Mouse (Mus musculus): ENCODE results near the gene Irx4.

The Irx4 gene

DNA sequence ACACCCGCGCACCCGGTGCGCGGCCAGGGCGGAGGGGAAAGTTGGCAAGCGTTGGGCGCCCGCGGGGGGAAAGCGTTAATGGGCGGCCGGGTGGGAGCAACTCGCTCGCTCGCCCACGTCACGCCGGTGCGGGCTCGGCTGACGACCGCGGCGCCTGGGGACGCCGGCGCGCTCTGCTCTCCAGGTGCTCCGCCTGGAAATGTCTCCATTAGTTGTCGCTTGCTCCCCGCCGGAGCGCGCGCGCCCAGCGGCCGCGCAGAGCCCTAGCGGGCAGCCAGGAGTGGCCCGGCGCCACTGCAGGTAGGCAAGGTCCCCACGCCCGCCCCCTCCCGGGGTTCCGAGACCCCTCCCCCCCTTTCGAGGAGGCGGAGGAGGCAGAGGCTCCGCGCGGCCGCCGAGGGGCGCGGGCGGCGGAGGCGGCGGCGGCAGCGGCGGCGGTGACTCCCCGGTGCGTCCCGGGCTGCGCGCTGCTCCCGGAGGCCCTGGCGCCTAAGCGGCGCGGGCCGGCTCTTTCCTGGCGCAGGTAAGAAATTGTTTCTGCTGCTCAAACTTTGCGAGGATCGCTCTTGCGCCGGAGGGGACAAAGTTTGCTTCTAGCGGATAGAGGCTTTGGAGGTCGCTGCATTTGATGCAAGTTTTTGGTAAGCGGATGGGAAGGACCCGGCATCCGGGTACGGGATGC lies at the start of gene Irx4:
Gene Irx4 (plus strand): TSS at position 126 of the 682 bp plus-strand sequence.
- no peak for DNase-seq (ENCODE audit: extremely low read depth, low read depth)

DNA sequence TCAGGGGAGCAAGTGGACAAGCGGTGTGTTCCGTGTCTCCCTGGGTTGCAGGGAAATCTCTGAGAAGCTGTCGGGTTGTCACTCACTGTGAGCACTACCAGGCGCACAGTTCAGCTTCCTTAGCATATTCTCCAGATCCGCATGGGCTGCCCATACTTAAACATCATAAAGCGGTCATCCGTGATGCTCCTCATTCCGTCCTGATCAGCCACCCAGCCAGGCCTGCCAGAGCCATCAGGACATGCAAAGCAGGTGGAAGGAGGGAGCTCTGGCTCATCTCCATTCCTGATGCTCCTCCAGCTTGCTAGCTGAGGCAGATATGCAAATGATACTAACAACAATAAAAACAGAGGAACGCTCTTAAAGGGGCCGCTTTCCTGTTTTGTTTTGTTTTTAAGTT lies 46.0 kb upstream of the Irx4 start:
- DNase-seq (ENCODE audit: extremely low read depth, low read depth): no peak

DNA sequence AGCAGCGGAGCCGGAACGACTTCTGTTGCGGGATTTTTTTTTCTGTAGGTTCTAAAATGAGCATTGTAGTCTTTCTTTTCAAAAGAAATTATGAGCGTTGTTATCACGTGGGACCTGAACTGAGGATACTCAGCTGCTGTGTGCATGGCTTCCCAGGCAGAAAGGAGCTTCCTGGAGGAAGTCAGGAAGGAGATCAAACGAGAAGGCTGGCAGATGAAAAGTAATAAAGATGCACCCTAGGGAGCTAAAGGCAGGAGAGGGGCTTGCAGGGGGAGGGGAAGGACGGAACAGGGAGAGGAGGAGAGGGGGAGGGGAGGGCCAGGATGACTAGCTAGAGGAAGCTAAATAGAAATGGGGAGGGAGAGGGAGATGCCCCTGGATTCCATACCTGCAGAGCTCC lies 23.8 kb upstream of the Irx4 start:
- DNase-seq (ENCODE audit: extremely low read depth, low read depth): no peak

DNA sequence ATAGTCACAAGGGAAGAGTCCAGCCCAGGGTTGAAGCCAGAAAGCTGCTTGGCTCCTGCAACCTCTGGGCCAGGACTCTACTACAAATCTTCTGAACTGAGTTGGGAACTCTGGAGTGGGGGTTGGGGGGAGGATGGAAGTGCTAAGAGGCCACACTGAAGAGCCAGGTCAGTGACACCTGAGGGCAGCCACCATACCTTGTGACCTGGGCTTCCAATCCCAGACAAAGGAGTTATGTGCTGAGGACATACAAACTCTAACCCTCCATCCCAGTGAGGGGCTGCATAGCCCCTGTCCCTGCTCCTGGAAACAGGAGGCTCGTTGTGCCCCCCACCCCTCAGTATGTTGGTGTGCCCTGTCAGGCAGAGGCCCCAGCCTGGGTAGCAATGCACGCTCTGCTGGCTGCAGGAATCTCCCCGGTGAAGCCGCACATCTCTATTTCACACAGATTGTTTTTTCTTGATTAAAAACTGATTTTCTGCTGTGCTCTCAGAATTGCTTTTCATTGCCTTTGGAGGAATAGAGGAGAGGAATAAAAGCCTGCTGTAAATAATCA lies 21.0 kb upstream of the Irx4 start:
- DNase-seq (ENCODE audit: extremely low read depth, low read depth): no peak

DNA sequence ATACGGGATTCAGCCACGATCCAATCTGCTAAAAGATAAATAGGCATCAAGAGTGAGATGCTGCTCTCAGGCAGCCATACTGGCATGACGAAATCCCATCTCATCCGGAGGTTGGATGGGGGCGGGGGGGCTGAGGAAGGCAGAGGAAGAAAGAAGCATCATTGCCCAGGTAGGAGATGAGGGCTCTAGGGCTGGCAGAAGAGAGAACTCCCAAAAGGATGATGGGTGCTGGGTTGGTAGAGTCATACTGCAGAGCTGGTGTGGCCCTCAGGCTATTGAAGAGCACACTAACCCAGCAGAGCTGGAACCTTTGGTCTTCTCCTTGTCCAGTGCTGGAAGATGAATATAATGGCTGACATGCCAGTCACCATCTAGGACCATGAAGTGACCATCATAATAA lies 17.7 kb upstream of the Irx4 start:
- DNase-seq (ENCODE audit: extremely low read depth, low read depth): no peak

DNA sequence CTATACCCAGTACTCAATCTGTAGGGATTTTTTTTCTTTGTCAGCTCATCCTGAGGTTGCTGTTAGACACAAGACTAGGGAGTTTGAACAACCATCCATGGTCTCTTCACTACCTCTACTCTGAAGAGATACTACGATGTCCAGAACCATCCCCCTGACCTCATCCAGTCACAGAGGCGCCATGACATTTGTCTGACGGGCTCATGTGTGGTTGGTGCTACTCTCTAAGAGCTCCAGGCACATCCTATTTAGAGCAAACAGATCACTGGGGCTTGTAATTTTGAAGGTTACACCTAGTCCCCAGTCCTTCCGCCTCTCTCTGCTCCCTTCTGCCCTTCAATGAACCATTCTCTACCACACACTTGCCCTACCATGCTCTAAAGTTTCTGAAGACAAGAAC lies 13.3 kb upstream of the Irx4 start:
- DNase-seq (ENCODE audit: extremely low read depth, low read depth): no peak

DNA sequence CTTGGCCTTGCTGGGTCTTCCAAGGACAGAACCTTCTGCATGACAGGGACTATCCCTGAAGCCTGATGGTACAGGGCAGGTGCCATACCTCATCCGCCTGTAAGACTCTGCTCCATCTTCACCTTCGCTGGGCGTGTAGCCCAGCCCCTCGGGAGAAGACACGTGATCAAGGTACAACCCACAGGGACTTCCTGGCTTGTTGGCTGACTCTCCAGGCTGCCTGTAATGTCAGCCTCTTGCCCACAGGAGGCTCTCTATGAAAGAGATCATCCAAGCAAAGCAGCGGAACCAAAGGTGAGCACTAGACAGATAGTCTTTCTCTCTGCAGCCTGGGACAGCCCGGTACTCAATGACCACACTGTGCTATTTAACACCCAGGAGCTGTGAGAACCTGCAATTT lies 9.1 kb upstream of the Irx4 start:
- DNase-seq (ENCODE audit: extremely low read depth, low read depth): no peak

DNA sequence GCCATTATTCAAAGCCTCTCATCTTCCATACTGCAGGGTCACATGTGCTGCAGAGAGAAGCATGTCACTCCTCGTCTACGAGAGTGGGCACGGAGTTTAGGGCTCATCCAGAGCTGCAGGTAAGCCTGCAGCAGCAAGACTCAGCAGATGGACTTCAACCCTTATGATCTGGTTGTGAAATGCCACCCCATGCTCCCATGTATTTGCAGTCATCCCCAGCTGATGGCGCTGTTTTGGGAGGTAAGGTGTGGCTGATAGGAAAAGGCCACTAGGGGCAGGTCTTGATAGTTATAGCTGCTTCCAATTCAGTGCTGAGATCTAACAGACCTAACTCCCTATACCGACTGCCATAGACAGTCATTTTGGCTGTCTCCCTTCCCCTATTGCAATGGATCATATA lies 8.3 kb upstream of the Irx4 start:
- DNase-seq (ENCODE audit: extremely low read depth, low read depth): no peak

DNA sequence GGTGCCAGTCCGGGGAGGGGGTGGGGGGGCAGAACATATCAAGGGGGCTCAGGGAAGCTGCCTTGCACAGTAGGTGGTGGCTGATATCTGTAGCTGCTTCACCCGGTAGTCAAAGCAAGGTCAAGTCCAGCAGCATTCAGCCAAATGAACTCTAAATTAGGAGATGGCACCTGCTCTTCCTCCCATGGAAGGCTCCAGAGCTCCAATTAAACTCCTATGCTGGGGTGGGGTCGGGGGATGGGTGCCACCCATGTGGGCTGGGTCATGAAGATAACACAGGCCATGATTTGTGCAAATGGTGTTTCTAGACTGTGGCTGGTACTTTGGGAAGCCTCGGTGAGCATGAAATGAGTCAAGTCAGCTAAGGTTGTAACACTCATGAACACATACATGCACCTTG lies 1.9 kb upstream of the Irx4 start:
- DNase-seq (ENCODE audit: extremely low read depth, low read depth): no peak

DNA sequence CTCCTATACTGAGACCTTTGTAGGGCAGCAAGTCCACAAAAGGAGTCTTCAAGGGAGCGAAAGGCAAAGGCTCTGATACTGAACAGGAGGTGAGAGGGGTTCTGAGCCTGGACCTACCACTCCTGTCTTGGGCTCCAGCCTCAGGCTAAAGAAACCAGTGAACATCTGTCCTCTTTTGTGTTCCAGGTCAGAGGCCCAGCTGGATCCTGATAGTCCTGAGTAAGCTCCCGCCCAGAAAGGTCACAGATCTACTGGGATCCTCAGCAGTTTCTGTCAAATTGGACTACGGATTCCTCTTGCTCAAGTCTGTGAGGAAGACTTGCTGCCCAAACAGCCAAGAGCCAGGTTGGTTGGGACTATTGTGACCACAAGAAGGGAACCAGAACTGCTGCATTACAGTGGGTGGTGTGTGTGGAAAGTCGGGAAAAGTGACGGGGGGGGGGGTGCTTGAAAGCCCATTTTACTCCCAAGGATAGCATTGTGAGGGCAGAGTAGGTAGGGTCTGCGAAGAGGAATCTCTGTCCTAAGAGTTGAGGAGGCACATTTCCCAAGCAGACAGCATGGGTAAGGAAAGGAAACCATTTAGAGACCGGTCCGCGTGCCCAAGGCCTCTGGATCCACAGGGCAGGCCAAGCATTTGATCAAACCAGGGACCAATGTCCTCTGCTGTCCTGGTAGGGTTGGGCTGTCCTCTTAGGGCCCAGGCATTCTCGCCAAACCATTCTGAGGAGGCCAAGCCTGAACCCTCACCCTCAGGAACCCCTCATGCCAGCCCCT lies 514 bp upstream of the Irx4 start:
- DNase-seq (ENCODE audit: extremely low read depth, low read depth): no peak

DNA sequence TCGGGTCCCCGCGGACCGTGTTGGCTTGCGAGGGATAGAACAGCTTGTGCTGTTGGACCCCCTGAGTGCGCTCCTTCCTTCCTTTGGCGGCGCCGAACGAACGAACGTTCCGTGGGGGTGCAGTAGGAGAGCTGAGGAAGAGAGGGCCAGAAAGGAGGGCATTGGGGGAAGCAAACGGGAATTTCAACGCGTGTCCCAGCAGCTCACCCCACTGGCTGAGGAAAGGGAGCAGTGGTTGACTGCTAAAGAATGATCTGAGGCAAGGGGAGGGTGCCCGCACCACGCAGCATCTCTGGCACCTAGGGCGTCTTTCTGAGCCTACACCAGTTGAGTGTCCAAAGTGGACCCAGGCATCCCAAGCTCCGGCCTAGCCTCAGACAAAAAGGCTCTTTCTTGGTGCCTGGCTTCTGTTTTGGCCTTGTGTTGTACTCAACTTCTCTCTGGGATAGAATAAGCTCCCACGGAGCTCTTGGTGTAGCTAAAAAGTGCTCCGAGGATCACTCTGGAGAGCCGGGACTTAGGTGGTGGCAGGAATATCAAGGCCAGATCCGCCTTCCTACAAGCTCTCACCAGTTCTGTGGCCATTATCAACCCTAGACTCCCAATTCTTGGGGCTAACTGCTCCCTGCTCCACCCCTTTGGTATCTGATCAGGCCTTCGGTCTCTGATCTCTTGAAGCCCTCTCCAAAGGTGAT lies 904 bp downstream of the Irx4 start:
- DNase-seq (ENCODE audit: extremely low read depth, low read depth): no peak

DNA sequence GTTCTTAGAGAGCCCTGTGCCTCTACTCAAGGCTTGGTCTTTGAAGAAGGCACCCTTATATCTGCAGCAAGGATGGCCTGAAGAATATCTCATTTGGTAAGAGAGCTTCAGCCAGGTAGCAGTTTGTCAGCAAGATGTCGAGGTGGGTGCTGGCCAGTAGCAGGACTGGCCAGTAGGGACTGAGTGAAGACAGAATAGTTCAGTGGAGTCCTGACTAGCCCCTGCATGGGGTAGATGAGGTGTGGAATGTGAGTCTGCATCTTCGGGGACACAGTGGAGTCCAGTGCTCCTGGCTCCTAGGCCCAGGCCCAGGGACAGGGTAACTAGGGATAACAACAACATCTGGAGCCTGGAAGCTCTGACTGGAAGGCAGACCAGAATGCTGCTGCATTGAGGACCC lies 1.6 kb downstream of the Irx4 start:
- no peak for DNase-seq (ENCODE audit: extremely low read depth, low read depth)

DNA sequence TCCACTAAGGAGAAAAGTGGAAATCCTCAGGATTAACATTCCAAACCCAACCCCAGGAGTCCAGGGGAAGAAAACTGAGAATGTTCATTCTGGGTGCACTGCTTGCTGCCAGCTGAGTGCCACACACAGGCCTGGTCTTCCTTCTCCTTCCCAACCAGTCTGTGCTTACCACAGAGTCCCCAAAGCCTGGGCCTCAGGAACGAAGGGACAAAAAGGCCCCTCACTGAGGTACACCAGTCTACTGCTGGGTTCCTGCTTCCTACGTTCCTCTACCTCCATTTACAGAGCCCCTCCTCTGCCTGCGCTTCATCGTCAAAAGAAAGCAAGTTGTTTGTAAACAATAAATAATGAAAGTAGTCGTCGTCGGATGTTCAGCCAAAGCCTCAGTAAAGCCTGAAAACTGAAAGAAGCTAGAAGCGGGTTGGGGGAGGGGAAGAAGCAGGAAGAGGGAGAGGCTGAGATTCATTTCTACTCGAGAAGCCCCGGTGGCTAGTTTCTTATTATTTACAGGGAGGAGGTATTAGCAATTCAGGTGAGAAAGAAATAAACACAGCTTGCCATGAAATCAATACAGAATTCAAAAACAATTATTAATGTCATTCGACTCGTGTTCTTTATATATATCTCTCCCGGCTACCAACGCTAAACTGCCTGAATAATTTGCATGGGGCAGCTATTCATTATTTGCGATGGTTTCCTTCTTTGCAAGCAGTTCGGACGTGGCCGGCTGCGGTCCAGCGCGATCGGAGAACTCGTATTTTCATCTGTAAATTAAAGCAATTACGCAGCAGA lies 2.3 kb downstream of the Irx4 start:
- no peak for DNase-seq (ENCODE audit: extremely low read depth, low read depth)

DNA sequence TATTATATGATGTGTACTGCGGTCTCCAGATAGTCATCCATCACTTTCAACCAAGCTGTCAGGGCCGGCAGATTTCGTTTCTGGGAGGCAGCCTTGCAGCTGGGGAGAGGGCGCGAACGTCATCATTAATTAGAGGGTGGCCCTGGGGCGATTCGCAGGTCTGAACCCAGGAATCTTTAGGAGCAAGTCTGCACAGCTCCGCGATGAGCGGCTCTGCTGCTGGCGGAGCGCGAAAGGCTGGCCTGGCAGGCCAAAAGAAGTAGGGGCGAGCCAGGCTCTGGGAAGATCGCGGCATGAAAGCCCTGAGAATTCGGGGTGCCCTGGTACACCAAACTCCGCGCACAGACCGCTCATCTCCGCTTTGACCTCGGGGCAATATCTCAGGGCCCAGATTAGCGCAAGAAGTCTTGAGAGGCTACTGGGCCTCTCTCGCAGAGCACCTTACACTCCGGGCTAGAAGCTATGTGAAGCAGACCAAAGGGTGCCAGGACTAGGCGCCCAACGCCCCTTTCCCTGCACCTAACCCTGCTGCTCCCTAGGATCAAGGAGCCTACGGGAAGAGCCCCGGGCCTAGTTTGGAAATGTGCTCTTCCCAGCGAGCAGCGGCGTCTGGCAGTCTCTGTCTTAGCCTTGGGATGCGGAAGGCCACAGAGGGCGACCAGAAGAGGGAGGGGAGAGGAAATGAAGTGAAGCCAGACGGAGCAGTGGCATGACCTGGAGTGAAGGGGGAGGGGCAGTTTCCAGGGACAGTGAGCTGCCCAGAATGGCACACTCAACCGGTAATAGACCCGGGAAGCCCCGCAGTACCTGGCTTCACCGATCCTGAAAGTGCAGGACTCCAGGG lies 3.1 kb downstream of the Irx4 start:
- no peak for DNase-seq (ENCODE audit: extremely low read depth, low read depth)

DNA sequence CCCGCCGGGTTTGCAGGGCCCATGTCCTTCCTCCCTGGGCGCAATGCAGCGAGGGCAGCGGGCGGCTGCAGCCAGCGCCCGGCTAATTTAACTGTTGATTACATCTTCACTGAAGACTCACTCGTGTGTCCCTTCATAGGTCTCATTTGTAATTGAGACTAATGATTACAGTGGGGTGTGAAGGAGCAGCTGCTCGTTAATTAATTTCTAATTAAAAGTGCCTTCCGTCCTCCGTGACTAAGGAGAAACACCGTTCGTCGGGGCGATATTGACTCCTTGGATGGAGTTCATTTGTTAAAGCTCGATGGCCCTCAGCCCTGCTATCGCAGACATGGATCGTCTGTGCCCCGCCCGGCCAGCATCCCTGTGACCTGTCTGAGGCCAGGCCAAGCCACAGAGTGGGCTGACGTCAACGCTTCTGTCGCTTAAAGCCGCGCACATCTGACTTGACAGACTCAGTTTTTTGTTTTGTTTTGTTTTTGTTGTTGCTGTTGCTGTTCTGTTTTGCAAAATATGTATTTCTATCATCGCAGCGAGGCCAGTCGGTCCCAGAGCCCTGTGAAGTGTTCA lies 4.0 kb downstream of the Irx4 start:
- no peak for DNase-seq (ENCODE audit: extremely low read depth, low read depth)

DNA sequence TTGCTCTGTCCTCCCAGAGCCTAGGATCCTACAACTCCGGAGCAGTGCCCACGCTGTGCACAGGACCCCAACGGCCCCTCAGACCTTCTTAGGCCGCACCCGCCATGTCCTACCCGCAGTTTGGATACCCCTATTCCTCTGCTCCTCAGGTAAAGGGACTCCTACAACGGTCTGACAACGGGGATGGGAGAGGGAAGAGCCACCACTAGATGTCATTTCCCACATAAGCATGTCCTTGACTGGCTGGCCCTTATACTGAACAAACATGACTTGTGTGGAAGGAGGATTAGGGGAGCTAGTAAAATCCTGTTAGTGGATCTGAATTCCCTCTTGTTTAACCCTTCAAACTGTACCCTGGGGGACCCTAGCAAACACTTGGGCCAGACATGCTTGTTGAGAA lies 4.6 kb downstream of the Irx4 start:
- no peak for DNase-seq (ENCODE audit: extremely low read depth, low read depth)

DNA sequence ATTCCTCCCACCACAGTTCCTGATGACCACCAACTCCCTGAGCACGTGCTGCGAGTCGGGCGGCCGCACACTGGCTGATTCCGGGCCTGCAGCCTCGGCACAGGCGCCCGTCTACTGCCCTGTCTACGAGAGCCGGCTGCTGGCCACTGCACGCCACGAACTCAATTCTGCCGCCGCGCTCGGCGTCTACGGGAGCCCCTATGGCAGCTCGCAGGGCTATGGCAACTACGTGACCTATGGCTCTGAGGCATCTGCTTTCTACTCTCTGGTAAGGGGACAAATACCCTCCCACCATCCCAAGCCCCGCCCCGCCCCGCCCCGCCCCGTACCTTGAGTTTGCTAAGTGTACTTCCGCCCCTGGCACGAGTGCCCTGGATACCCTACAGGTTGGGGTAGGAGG lies 5.2 kb downstream of the Irx4 start:
- no peak for DNase-seq (ENCODE audit: extremely low read depth, low read depth)

DNA sequence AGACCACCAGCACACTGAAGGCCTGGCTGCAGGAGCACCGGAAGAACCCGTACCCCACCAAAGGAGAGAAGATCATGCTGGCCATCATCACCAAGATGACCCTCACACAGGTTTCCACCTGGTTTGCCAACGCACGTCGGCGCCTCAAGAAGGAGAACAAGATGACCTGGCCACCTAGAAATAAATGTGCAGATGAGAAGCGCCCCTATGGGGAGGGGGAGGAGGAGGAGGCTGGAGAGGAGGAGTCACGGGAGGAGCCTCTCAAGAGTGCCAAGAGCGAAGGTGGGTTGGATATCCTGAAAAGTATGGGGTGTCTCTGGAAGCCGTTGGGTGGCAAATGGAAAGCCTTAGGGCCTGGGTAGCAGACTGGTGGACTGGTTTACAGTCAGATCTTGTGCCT lies 7.3 kb downstream of the Irx4 start:
- no peak for DNase-seq (ENCODE audit: extremely low read depth, low read depth)

DNA sequence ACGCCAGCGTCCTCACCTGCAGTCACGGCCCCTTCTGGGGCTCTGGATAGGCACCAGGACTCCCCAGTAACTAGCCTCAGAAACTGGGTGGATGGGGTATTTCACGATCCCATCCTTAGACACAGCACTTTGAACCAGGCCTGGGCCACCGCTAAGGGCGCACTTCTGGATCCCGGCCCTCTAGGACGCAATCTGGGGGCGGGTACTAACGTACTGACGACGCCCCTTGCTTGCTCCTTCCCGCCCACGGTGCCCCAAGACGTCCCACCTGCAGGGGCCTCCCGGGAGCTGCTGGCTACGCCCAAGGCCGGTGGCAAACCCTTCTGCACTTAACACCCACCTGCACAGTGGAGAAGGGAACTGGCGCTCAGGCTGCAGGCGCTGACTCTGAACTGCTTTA lies 8.4 kb downstream of the Irx4 start:
- no peak for DNase-seq (ENCODE audit: extremely low read depth, low read depth)

DNA sequence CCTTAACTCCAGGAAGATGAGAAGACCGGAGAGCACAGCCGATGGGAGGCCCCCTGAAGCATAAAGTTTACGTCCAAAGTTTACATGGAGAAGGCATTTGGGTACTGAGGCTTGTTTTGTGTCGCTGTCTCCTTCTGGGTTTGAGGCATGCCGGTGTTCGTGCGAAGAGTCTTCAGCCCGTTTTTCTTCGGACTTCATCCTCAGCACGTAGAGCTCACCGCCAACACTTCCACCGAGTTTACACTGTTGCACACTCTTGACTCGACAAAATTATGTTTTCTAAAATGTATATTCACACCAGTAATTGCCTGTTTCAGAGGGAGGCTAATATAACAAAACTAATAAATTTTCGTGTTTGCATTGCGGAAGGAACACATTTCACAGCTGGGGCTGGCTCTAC lies 9.0 kb downstream of the Irx4 start:
- DNase-seq (ENCODE audit: extremely low read depth, low read depth): no peak
